Mouse (Mus musculus): ENCODE results near the gene Gm4631. TPM values are rescaled to one million over a fixed set of nuclear protein-coding genes. Genes with fewer than 3 reads are reported as not detected.
"Not testable (repeated sequence)": the region's sequence is repeated elsewhere in the genome, so short reads cannot be mapped to it uniquely, and the experiment has no call there.

Gene Gm4631
- total RNA-seq (2021): 10 to 100 TPM; 44.6 to 46.0 TPM

DNA sequence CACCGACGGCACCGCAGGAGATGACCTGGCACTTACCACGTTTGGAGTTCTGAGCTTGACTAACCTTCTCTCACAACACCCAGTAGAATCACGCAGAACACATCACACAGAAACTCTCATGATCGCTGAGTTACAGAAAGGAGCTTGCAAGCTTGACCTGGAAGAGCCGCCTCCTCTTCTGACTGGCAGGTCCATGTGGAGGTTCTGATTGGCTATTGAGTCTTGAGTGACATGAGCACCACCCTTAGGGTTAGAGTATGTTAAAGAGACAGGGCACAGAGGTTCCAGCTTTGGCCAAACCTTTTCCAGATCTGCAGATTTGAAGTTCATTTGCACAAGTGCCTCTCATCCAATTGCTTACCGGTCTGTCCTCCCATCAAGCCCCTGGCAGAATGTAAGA, at the start of gene Gm4631:
Gene Gm4631 (minus strand): TSS at position 101 of the 400 bp plus-strand sequence.
- intact Hi-C loops (cut with DNase I); DNase-seq (ENCODE audit: low spot score): not testable (repeated sequence)

DNA sequence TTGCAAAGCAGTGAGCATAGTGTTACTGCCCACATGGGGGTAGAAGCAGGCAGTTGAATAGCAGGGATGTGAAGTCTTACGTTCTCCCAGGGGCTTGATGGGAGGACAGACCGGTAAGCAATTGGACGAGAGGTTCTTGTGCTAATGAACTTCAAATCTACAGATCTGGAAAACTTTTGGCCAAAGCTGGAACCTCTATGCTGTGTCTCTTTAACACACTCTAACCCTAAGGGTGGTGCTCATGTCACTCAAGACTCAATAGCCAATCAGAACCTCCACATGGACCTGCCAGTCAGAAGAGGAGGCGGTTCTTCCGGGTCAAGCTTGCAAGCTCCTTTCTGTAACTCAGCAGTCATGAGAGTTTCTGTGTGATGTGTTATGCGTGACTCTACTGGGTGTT, 34.1 kb upstream of the Gm4631 start, which contains the start of gene Zfp968:
Gene Zfp968 (plus strand): TSS at position 301 of the 400 bp plus-strand sequence.
- DNase-seq (ENCODE audit: low spot score); intact Hi-C loops (cut with DNase I): not testable (repeated sequence)

DNA sequence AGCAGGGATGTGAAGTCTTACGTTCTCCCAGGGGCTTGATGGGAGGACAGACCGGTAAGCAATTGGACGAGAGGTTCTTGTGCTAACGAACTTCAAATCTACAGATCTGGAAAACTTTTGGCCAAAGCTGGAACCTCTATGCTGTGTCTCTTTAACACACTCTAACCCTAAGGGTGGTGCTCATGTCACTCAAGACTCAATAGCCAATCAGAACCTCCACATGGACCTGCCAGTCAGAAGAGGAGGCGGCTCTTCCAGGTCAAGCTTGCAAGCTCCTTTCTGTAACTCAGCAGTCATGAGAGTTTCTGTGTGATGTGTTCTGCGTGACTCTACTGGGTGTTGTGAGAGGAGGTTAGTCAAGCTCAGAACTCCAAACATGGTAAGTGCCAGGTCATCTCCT, 63.2 kb downstream of the Gm4631 start, which contains the start of gene Gm14440:
Gene Gm14440 (plus strand): TSS at position 301 of the 400 bp plus-strand sequence.
- intact Hi-C loops (cut with DNase I); DNase-seq (ENCODE audit: low spot score): not testable (repeated sequence)

Other genes with a start within 250 kb of the Gm4631 start
- gene Gm14399, start 196.2 kb downstream of the Gm4631 start, total RNA-seq (2021): 10 to 100 TPM in 1 of 2 experiments, 1 to 10 TPM in 1; 8.7 to 11.8 TPM
- under 1 TPM; 0.53 to 0.55 TPM for gene Gm14443, start 162.3 kb downstream of the Gm4631 start, total RNA-seq (2021)
- 10 to 100 TPM; 58.8 to 65.7 TPM for gene Gm14391, start 131.3 kb downstream of the Gm4631 start, total RNA-seq (2021)
- 10 to 100 TPM in 1 of 2 experiments, not detected in 1; 13.8 TPM for gene Gm14440, start 63.1 kb downstream of the Gm4631 start, total RNA-seq (2021)
- 10 to 100 TPM; 38.4 to 48.0 TPM for gene Zfp968, start 34.2 kb upstream of the Gm4631 start, total RNA-seq (2021)
- gene Gm4724, start 97.6 kb upstream of the Gm4631 start, total RNA-seq (2021): 1 to 10 TPM; 1.9 to 2.6 TPM
- 1 to 10 TPM; 5.5 to 6.2 TPM for gene Zfp965, start 131.8 kb upstream of the Gm4631 start, total RNA-seq (2021)

All from heart, postnatal 25 days (tissue).